Mouse (Mus musculus) heart, adult 2 months (tissue): ENCODE results near the gene Nrtn.

Experiments
- CTCF ChIP-seq: fragments of 200-600 bp; IDR thresholded peaks from 2 replicates; pipeline ENCODE4 v1.8.1; 2022; ENCODE audit warnings: antibody characterized with exemption, mild to moderate bottlenecking, moderate library complexity
- POLR2A ChIP-seq: fragments of 200-500 bp; IDR thresholded peaks from 2 replicates; pipeline ENCODE4 v1.6.1; 2011; ENCODE audit warnings: mild to moderate bottlenecking, low read depth, low read length, control low read depth; ENCODE audit not compliant: insufficient read depth

- TF ChIP-seq POLR2A (no peak), CTCF (no peak)
Observed at GRCm38 (mm10) chr17:56729151-56729550, 28.2 kb downstream of the Nrtn start.
